Mouse (Mus musculus): ENCODE data around the gene Gstm5. TPM values are rescaled to one million over a fixed set of nuclear protein-coding genes. Genes with fewer than 3 reads are reported as not detected.
"Not testable (repeated sequence)": the region's sequence is repeated elsewhere in the genome, so short reads cannot be mapped to it uniquely, and the experiment has no call there.

Gene Gstm5
- total RNA-seq (2021): 100 to 1,000 TPM; 258 to 289 TPM

DNA sequence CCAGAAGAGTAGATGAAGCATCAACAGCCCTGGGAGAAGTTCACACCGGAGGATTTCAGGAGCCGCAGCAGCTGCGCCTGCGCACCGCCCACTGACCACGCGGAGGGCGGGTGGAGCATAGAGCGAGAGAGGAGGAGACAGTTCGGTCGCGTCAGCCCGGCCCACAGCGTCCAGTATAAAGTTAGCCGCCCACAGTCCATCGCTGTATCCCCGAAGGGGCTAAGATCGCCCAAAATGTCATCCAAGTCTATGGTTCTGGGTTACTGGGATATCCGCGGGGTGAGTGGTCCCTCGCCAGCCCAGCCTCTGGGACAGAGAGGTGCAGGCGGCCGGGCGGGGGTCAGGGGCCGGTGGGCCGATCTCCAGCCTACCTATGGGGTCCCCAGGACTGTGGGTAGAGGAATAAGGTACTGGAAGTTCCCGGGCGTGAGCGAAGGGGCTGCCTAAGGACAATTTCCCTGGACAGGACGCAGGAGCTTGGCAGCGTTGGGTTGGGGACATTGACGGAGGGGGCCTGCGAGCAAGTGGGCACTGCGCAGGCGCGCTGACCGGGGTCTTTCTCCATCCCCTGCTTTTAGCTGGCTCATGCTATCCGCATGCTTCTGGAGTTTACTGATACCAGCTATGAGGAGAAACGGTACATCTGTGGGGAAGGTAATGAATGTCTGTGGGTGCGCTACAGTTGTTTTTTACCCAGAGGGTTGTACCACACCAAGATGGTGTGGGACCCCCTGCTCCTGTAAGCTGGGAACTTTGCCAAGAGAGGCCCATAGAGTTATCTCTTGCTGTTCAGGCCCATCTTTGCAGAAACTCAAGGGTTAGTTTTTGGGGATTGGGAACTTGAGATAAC, at the start of gene Gstm5:
Gene Gstm5, plus strand, starts transcription at position 102 of the 850 bp plus-strand sequence.
- peak; percentile 88 to 92 for DNase-seq

DNA sequence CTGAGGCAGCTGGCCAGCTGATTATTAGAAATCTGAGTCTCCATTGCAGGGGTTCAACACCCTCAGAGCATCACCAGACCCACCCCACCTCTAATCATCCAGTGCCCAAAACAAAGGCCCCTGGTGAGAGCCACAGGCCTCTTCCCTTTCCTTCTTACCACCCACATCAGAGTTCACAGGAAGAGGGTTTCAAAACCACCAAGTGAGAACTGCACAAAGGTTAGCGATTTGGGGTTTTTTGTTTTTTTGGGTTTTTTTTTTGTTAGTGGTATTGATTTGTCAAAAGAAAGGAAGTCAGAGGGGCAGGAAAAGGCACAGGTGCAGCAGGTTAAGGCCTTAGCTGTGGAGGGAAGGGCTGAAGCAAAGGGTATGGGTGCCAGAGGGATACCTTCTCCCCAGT, 49.4 kb upstream of the Gstm5 start:
- DNase-seq: no peak

DNA sequence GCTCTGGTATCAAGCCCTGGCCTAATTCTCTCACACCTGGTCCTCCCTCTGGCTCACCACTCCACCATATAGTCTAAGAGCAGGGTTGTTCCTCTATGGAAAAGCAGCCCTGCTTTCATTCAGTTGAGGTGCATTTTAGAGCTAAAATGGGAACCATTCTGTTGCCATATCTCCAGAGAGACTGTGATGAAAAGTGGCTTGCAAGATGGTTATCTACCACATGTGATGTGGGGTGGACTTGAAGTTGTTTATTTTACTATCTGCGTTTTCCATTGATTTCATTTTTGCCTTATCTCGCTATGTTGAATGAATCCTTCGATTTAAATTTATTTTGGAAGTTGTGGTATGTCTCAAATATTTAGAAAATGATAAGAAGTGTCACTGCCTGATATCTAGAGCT, 48.8 kb upstream of the Gstm5 start:
- DNase-seq: no peak

DNA sequence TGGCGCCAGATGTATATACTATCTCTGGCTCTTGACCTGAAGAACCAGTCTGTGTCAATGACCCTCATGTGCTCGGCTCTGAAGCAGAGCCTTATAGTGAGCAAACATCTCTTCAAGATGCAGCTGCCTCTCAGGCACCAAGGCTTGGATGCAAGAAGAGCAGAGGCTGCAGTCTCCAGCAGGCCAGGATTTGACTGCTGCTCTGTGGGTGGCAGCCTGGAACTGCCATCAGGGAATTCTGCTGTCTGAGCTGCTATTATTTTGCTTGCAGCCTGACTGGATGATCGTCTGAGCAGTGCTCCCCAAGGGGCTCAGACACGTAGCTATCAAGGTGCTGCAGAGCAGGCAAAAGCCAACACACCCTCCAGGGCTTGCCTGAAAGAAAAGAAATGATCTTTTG, 47.5 kb upstream of the Gstm5 start:
- peak; percentile 62 to 66 for DNase-seq

DNA sequence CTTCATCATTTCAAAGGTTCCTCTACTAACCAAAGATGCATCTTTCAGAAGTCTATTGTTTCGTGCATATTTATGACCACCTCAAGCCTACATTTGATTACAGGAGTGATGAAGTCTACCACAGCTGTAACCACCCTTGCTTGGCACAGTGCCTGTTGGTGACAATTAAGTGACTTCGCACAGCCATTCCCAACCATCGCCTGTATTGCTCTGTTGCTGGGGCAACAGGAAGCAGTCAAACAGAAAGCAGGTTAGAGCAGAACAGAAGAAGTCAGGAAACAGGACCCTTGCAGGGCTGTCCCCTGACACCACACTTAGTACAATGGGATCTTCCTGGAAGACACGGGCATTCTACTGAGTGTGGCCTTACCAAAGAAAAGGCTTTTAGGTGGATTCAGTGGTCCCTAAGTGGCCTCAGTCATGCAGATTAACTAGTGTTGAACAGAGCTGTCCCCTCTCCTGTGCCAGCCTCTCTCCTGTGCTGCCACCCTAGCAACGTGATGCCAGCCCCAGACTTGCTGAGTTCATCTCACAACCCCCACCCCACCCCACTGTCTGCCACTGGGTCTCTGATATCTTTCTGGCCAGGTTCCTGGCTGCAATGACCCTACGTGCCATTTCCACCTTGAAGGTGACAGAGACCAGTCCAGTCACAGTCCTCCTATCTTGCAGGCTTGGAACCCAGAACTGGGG, 46.5 kb upstream of the Gstm5 start:
- no peak for DNase-seq

DNA sequence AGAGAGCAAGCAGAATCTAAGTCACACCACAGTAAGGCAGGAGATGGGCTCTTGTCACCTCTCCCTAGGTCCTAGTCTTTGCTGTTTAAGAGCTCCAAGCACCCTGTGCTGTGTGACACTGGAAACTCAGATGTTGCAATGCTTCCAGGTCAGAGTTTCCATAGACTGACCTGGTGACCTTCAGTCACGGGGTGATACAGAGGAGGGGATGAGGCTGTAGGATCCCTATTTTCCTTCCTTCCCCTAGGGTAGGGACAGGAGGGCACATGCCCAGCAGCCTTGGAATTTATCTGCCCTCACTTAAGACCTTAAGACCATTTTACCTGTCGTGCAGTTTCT, 46.0 kb upstream of the Gstm5 start:
- no peak for DNase-seq

DNA sequence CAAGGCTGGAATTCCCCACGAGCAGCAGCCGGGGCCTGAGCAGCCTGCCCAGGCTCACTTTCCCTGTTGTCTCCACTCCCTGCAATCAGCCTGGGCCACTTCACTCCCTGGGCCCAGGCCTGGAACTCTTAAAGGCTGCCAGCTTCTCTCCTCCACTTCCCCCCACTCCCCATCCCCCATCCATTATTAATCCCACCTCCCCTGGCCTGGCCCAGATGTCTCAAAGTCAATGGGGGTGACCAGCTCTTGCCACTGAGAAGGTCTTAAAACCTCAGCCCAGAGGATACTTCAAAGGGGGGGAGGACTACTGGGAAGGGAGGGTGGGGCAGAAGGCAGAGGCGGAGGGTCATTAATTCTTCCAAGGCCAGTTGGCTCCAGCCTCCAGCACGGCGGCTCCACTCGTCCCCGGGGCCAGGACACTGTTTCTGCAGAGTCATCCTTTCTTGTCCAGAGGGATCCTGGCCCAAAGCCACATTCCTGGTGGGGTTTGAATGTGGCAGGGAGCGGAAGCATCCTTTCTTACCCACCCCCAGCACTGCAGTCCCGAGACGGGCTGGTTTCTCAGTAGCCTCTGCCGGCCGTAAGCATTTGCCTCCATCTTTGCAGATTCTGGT, 45.1 kb upstream of the Gstm5 start:
- DNase-seq: no peak

DNA sequence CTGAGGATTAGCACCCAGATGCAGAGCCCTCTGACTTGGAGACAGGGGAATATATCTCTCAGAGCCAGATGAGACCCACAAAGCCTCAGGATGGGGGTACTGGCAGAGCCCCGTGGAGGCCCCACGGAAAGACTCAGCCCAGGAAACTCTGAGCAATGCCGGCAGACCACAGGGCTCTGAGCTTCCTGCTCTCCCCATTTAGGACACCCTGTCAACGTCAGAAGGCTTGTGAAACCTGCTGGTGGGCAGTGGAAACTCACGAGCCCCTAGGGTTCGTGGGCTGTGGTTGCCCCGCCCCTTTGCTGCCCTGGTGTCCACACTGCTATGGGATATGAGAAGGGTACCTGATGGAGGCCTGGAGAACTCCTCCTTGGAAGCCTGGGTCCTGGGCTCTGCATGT, 42.8 kb upstream of the Gstm5 start:
- DNase-seq: no peak

DNA sequence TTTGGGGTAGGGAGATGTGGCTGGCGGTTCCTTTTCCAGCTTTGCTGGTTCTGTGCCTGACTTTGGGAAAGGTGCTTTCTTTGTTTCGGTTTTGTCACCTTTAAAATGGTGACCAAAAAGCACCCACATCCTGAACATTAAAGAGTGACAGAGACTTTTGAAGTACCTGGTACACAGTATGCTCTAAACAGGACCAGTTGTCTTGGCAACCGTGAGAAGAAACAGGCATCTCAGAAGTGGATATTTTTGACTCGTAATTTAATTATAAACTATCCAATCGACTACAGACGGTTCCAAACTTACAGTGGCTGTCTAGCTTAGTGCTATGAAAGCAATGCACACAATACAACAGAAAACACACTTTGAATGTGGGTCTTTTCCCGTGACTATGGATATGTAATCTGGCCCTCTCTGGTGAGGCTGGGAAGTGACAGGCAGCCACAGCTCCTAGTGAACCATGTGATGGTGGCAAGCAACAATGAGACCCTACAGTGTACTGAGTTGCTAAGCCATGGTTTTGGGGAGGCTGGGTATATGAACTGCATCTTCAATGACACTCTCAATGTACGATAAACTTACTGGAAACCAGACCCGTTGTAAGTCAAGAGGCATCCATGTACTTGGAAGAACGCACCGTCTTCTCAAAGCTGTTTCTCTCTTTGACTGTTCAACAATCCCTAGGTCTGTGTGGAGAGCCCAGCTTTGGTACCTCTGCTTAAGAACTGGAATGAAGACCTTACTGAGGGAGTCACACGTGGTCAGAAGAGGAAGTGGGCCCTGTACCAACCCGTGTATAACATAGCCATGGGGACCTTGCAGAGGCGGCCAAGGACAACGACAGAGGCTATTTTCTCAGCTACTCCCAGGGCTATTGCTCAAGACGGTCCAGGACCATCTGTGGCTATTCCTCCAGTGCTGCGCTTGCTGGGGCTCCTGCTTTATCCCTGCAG, 42.1 kb upstream of the Gstm5 start:
- no peak for DNase-seq

DNA sequence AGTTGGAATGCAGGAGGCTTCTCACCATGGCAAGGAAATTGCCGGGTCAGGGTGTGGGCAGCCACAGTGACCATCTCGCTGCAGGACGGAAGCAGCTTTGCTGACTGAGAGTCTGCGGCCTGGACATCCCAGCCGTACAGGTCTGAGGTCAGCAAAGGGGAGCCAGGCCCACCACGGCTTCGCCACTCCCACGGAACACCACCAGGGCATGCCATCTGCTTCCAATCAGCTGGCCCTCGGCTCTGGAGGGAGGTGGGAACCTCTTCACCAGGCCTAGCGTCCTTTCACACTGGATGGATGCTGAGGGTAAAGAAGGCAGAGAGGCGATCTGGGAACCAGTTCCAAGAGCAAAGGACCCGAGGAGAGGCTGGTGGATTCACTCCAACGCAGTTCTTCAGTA, 40.3 kb upstream of the Gstm5 start:
- no peak for DNase-seq

DNA sequence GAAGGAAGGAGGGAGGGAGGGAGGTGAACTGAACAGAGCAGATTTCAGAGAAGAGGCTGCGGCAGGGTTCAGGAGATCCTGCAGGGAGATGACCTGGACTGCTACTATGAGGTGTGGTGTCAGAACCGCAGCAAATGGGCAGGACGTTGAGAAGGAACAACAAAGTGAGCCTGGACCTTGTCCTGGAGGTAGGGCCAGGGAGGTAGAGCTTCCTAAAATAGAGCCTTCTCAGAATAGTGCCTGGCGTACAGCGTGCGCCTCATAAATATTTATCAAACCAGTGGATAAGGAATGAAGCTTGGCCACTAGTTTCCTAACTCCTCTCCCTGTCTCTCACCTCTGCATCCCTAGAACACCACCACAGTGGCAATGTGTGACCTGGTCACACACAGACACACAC, 38.0 kb upstream of the Gstm5 start:
- DNase-seq: no peak

DNA sequence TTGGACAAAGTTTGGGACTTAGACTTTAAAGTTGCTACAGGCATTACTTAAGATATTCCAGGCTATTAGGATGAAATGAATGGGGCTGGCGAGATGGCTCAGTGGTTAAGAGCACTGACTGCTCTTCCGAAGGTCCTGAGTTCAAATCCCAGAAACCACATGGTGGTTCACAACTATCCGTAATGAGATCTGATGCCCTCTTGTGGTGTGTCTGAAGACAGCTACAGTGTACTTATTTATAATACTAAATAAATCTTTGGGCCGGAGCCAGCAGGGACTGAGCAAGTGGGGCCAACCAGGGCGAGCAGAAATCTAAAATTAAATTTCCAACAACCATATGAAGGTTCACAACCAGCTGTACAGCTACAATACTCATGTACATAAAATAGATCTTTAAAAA, 34.1 kb upstream of the Gstm5 start:
- DNase-seq: not testable (repeated sequence)

DNA sequence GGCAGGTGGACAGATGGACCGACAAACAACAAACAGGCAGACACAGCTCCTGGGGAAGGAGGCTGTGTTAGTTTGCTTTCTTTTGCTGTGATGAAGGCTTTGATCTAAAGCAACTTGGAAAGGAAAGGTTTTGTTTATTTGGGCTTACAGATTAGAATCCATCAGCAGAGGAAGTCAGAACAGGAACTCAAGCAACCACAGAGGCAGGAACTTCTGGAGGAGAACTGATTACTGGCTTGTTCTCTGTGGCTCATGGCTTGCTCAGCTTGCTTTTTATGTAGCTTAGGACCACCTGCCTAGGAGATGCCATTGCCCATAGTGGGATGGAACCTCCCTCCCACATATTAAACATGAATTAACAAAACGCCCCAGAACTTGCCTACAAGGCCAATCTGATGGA, 33.1 kb upstream of the Gstm5 start:
- DNase-seq: no peak

DNA sequence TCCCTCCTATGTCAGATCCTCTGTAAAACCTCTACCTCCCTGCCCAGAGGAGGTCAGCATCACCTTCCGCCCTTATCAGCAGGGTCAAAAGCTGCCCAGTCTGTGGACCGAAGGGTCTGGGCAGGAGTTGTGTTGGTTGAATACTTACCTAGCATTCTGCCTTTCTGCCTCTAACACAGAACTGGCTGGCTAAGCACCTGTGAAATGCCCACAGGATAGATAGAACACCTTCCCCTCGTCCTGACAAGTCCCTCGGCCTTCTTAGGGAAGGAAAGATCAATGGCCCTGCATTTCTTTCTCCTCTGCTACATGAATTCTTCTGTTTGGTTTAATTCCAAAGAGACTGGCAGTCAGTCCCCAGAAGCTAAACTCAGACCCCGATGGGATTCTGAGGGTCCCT, 32.1 kb upstream of the Gstm5 start:
- DNase-seq: no peak

DNA sequence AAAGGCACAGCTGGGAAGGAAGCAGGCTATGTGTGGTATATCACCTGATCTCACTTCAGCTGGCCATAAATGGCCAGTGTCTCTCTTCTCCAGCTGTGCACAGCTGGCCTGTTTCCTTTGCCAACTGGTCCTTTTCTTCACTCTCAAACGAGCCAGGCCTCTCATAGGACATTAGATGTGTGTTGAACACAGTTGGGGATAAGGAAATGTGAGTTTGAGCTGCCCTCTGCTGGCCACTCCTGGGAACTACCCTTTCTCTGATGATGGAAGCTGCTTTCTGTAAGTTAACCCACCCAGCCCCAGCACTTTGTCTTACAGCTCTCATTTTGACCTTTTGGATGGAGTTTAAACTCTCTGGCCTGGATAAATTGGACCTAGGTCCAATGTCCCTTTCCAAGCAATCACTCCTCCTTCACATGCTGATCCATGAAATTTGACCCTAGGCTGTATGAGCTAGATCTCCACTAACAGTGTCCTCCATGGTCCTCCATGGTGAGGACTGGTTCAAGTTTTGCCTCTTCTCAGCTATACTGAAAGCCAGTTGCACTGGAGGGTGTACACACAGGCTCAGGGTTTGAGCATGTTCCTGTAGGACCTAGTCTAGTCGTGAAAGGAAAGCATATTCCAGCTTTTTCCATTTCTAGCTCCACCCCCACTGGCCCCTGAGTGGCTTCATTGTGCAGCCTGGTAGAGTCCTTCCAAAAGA, 31.6 kb upstream of the Gstm5 start:
- peak; percentile 89 to 92 for DNase-seq

DNA sequence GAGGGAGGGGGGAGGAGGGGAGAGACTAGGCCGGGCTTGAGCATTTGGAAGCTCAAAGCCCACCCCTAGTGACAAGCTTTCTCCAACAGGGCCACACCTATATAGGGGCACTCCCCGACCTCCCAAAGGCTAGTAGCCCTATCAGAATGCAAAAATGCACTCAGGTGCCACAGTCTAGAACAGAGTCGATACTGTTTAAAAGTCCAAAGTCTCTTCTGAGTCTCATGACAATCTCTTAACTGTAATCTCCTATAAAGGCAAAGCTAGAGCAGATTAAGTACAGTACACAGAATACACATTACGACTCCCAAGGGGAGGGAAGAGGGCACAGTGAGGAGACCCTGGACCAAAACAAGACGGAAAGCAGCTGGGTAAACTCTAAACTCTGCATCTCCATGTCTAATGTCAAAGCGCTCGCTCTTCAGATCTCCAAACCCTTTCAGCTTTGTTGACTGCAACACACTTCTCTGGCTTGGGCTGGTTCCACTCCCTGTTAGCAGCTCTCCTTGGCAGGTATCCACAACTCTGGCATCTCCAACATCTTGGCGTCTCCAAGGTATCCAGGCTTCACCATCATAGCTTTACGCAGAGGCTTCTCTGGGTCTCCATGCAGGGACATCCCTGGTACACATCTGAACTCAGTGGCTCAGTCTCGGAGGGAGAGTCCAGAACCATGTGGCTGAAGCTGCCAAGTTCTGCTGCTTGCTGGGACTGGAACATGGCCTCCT, 30.1 kb upstream of the Gstm5 start:
- no peak for DNase-seq

DNA sequence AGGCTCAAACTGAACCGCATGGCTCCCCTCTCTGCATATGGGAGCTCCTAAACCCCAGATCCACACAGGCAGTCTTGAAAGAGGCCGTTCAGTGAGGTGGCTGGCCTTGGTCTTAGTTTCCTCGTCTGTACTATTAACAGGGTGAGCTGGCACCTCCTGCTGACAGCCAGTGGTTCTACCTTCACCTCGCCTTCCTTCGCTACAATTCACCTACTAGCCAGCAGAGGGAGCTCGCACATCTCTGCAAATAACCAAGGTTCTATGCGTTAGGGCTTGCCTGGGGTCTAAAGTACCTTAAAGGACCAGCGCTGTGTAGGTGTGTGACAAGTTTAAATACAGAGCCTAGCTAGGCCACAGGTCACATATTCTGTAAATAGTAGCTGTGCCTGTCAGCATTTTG, 28.5 kb upstream of the Gstm5 start:
- DNase-seq: peak; percentile 83 to 85

DNA sequence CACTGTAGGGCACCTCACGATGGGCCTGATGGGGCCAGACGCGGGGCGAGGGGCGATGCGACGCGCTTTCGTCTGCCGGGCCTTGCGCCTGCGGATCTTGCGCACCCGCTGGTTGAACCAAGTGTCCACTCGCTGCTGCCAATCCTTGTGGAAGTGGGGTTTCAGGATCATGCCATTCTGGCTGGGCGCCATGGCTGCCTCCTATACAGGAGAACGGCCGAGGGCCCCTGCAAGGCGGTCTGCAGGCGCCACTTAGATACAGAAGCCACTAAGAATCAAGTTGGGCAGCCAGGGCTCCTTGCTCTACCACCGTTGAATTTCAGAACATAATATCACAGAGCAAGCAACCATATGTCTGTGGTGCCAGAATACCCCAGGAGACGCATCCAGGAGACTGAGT, 27.2 kb upstream of the Gstm5 start:
- DNase-seq: no peak

DNA sequence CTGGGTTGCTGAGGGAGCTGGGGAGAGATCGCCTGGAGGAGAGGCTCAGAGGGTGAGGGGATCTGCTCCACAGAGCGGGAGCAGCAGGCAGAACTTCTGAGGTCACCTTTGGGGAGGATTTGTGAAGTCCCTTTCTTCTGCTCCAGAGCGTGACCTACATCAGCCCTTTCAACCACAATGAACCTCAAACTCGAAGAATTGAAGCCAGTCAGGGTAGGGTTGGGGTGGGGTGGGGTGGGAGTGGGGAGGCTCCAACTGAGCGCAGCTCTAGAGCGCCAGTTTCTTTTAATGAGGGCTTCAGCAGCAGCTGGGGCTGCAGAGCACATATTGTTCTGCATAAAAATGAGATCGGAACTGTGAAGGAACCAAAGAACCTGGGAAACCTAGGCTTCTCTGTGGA, 26.5 kb upstream of the Gstm5 start:
- DNase-seq: peak in 1 of 2 experiments; percentile 55

DNA sequence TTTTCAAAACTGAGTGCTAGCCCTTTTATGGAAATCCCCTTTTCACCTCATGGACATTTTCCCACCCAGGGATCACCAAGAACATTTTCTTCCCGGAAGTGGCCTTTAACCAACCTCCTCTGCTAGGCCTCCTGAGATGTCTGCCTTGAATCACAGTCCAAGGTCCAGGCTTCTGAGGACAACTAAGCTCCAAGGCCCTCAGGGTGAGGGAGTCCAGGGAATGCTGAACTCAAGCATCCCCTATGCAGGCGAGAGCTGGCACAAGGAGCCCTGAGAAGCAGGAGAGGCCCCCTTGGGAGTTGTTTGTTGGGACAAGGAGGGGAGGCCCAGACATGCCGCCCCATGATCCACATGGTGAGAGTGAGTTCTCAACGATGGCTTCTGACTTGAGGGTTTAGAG, 25.7 kb upstream of the Gstm5 start:
- no peak for DNase-seq
